Mouse (Mus musculus): Measurements from ENCODE around the gene Slc24a1.

- TF ChIP-seq CTCF (IDR thresholded peaks at IDR 0.05; ENCODE audit: low read depth, low read length) (no peak), EP300 (IDR thresholded peaks at IDR 0.05; ENCODE audit: insufficient read depth, low read depth, low read length) (no peak)
Observed at GRCm38 (mm10) chr9:64956337-64956736, 4.9 kb upstream of the Slc24a1 start.

Data from ES-Bruce4 (cell line).